Mouse (Mus musculus): ENCODE data around the gene Nomo1. TPM values are rescaled to one million over a fixed set of nuclear protein-coding genes. Genes with fewer than 3 reads are reported as not detected.
A peak's percentile ranks its signal among the peaks of the same experiment; 100 is the strongest.

The Nomo1 gene
- polyA plus RNA-seq, 1 experiment from 2014 or later: 95.7 TPM

GRCm38 (mm10) chr7:46058882-46059281, 25.4 kb downstream of the Nomo1 start:
- no peaks in the 10 kb centered on the region for H3K4me1 ChIP-seq (ENCODE audit: control insufficient read depth, insufficient read depth, low read length)
- H3K4me2 ChIP-seq (ENCODE audit: low read depth, low read length): no peak overlapping the region
- no peak overlapping the region for H3K9ac ChIP-seq (ENCODE audit: low read depth, low read length)
- H3K27me3 ChIP-seq (replicated peaks; ENCODE audit: control insufficient read depth, insufficient read depth, low read length): no peaks in the 10 kb centered on the region
- no peak for ATAC-seq
- H3K4me3 ChIP-seq (ENCODE audit: low read length): no peak overlapping the region
- 95% methylated on average over 11 of the region's 11 CpGs for WGBS
- H3K9me3 ChIP-seq (ENCODE audit: control insufficient read depth, low read length): no peaks in the 10 kb centered on the region
- peaks cover 40% of the 10 kb centered on the region for H3K36me3 ChIP-seq (ENCODE audit: control insufficient read depth, insufficient read depth, low read length)
- no peak overlapping the region for H3K27ac ChIP-seq (ENCODE audit: low read length)

- peaks cover 36% of the 10 kb centered on the region for H3K36me3 ChIP-seq (ENCODE audit: control insufficient read depth, insufficient read depth, low read length)
- WGBS: 92% methylated on average over 8 of the region's 8 CpGs
These were observed 27.2 kb downstream of the Nomo1 start for GRCm38 (mm10) chr7:46060688-46061087.

GRCm38 (mm10) chr7:46061614-46062013, 28.1 kb downstream of the Nomo1 start:
- no peaks in the 10 kb centered on the region for H3K9me3 ChIP-seq (ENCODE audit: control insufficient read depth, low read length)
- no peaks in the 10 kb centered on the region for H3K27me3 ChIP-seq (replicated peaks; ENCODE audit: control insufficient read depth, insufficient read depth, low read length)
- H3K4me2 ChIP-seq (ENCODE audit: low read depth, low read length): no peak overlapping the region
- no peak overlapping the region for H3K4me3 ChIP-seq (ENCODE audit: low read length)
- H3K27ac ChIP-seq (ENCODE audit: low read length): no peak overlapping the region
- H3K9ac ChIP-seq (ENCODE audit: low read depth, low read length): no peak overlapping the region
- 91% methylated on average over 16 of the region's 16 CpGs for WGBS
- H3K36me3 ChIP-seq (ENCODE audit: control insufficient read depth, insufficient read depth, low read length): peaks cover 36% of the 10 kb centered on the region
- no peak for ATAC-seq
- H3K4me1 ChIP-seq (ENCODE audit: control insufficient read depth, insufficient read depth, low read length): no peaks in the 10 kb centered on the region

More at GRCm38 (mm10) chr7:46060688-46061087, 27.2 kb downstream of the Nomo1 start:
- H3K9ac ChIP-seq (ENCODE audit: low read depth, low read length): no peak overlapping the region
- H3K9me3 ChIP-seq (ENCODE audit: control insufficient read depth, low read length): no peaks in the 10 kb centered on the region
- H3K4me3 ChIP-seq (ENCODE audit: low read length): no peak overlapping the region
- no peaks in the 10 kb centered on the region for H3K27me3 ChIP-seq (replicated peaks; ENCODE audit: control insufficient read depth, insufficient read depth, low read length)
- H3K4me1 ChIP-seq (ENCODE audit: control insufficient read depth, insufficient read depth, low read length): no peaks in the 10 kb centered on the region
- H3K27ac ChIP-seq (ENCODE audit: low read length): no peak overlapping the region
- H3K4me2 ChIP-seq (ENCODE audit: low read depth, low read length): no peak overlapping the region
- no peak for ATAC-seq

GRCm38 (mm10) chr7:46063296-46063695, 29.8 kb downstream of the Nomo1 start:
- H3K4me2 ChIP-seq (ENCODE audit: low read depth, low read length): no peak overlapping the region
- no peak overlapping the region for H3K9ac ChIP-seq (ENCODE audit: low read depth, low read length)
- no peaks in the 10 kb centered on the region for H3K4me1 ChIP-seq (ENCODE audit: control insufficient read depth, insufficient read depth, low read length)
- ATAC-seq: no peak
- H3K27me3 ChIP-seq (replicated peaks; ENCODE audit: control insufficient read depth, insufficient read depth, low read length): no peaks in the 10 kb centered on the region
- no peaks in the 10 kb centered on the region for H3K9me3 ChIP-seq (ENCODE audit: control insufficient read depth, low read length)
- peaks cover 30% of the 10 kb centered on the region for H3K36me3 ChIP-seq (ENCODE audit: control insufficient read depth, insufficient read depth, low read length)
- no peak overlapping the region for H3K4me3 ChIP-seq (ENCODE audit: low read length)
- 95% methylated on average over 6 of the region's 6 CpGs for WGBS
- H3K27ac ChIP-seq (ENCODE audit: low read length): no peak overlapping the region

- Histone ChIP-seq H3K4me3 (ENCODE audit: low read length) (no peak overlapping the region), H3K4me1 (ENCODE audit: control insufficient read depth, insufficient read depth, low read length) (no peaks in the 10 kb centered on the region), H3K4me2 (ENCODE audit: low read depth, low read length) (no peak overlapping the region), H3K9ac (ENCODE audit: low read depth, low read length) (no peak overlapping the region), H3K36me3 (ENCODE audit: control insufficient read depth, insufficient read depth, low read length) (peaks cover 34% of the 10 kb centered on the region), H3K27me3 (replicated peaks; ENCODE audit: control insufficient read depth, insufficient read depth, low read length) (no peaks in the 10 kb centered on the region), H3K9me3 (ENCODE audit: control insufficient read depth, low read length) (no peaks in the 10 kb centered on the region), H3K27ac (ENCODE audit: low read length) (no peak overlapping the region)
- 94% methylated on average over 8 of the region's 8 CpGs for WGBS
- ATAC-seq: no peak
These were observed 35.3 kb downstream of the Nomo1 start for GRCm38 (mm10) chr7:46068831-46069230.

- H3K9ac ChIP-seq (ENCODE audit: low read depth, low read length): no peak overlapping the region
- H3K4me1 ChIP-seq (ENCODE audit: control insufficient read depth, insufficient read depth, low read length): no peaks in the 10 kb centered on the region
- no peak overlapping the region for H3K27ac ChIP-seq (ENCODE audit: low read length)
- no peaks in the 10 kb centered on the region for H3K27me3 ChIP-seq (replicated peaks; ENCODE audit: control insufficient read depth, insufficient read depth, low read length)
- peak; percentile 60 for ATAC-seq
- WGBS: 80% methylated on average over 7 of the region's 7 CpGs
- no peak overlapping the region for H3K4me3 ChIP-seq (ENCODE audit: low read length)
- no peaks in the 10 kb centered on the region for H3K9me3 ChIP-seq (ENCODE audit: control insufficient read depth, low read length)
- H3K36me3 ChIP-seq (ENCODE audit: control insufficient read depth, insufficient read depth, low read length): peaks cover 35% of the 10 kb centered on the region
- H3K4me2 ChIP-seq (ENCODE audit: low read depth, low read length): no peak overlapping the region
These were observed 43.3 kb downstream of the Nomo1 start for GRCm38 (mm10) chr7:46076844-46077243.

GRCm38 (mm10) chr7:46077675-46078074, 44.2 kb downstream of the Nomo1 start:
- Histone ChIP-seq H3K4me1 (ENCODE audit: control insufficient read depth, insufficient read depth, low read length) (no peaks in the 10 kb centered on the region), H3K9ac (ENCODE audit: low read depth, low read length) (no peak overlapping the region), H3K27me3 (replicated peaks; ENCODE audit: control insufficient read depth, insufficient read depth, low read length) (no peaks in the 10 kb centered on the region), H3K4me3 (ENCODE audit: low read length) (no peak overlapping the region), H3K9me3 (ENCODE audit: control insufficient read depth, low read length) (no peaks in the 10 kb centered on the region), H3K27ac (ENCODE audit: low read length) (no peak overlapping the region), H3K4me2 (ENCODE audit: low read depth, low read length) (no peak overlapping the region), H3K36me3 (ENCODE audit: control insufficient read depth, insufficient read depth, low read length) (peaks cover 30% of the 10 kb centered on the region)
- ATAC-seq: no peak
- WGBS: 86% methylated on average over 12 of the region's 12 CpGs

GRCm38 (mm10) chr7:46084024-46084423, 50.5 kb downstream of the Nomo1 start:
- no peak for ATAC-seq
- Histone ChIP-seq H3K27ac (ENCODE audit: low read length) (peak overlapping the region; percentile 69; the same call in 1 of the 2 replicates), H3K4me3 (ENCODE audit: low read length) (no peak overlapping the region), H3K27me3 (replicated peaks; ENCODE audit: control insufficient read depth, insufficient read depth, low read length) (no peaks in the 10 kb centered on the region), H3K9ac (ENCODE audit: low read depth, low read length) (no peak overlapping the region), H3K36me3 (ENCODE audit: control insufficient read depth, insufficient read depth, low read length) (peaks cover 13% of the 10 kb centered on the region), H3K4me2 (ENCODE audit: low read depth, low read length) (no peak overlapping the region), H3K9me3 (ENCODE audit: control insufficient read depth, low read length) (no peaks in the 10 kb centered on the region; the same call in 1 of the 2 replicates), H3K4me1 (ENCODE audit: control insufficient read depth, insufficient read depth, low read length) (peaks cover 8% of the 10 kb centered on the region)
- WGBS: 78% methylated on average over 10 of the region's 10 CpGs

GRCm38 (mm10) chr7:46084839-46085513, 51.5 kb downstream of the Nomo1 start:
- H3K4me2 ChIP-seq (ENCODE audit: low read depth, low read length): peak overlapping the region; percentile 19; the same call in 1 of the 2 replicates
- H3K4me1 ChIP-seq (ENCODE audit: control insufficient read depth, insufficient read depth, low read length): peaks cover 8% of the 10 kb centered on the region
- peaks cover 13% of the 10 kb centered on the region for H3K36me3 ChIP-seq (ENCODE audit: control insufficient read depth, insufficient read depth, low read length)
- H3K27ac ChIP-seq (ENCODE audit: low read length): peak overlapping the region; percentile 69
- peak; percentile 93 for ATAC-seq
- H3K9ac ChIP-seq (ENCODE audit: low read depth, low read length): peak overlapping the region; percentile 15
- 48% methylated on average over 16 of the region's 16 CpGs for WGBS
- H3K9me3 ChIP-seq (ENCODE audit: control insufficient read depth, low read length): no peaks in the 10 kb centered on the region; the same call in 1 of the 2 replicates
- no peaks in the 10 kb centered on the region for H3K27me3 ChIP-seq (replicated peaks; ENCODE audit: control insufficient read depth, insufficient read depth, low read length)
- no peak overlapping the region for H3K4me3 ChIP-seq (ENCODE audit: low read length)

GRCm38 (mm10) chr7:46086378-46086777, 52.9 kb downstream of the Nomo1 start:
- Histone ChIP-seq H3K4me3 (ENCODE audit: low read length) (no peak overlapping the region), H3K4me1 (ENCODE audit: control insufficient read depth, insufficient read depth, low read length) (peaks cover 8% of the 10 kb centered on the region), H3K36me3 (ENCODE audit: control insufficient read depth, insufficient read depth, low read length) (peaks cover 9% of the 10 kb centered on the region), H3K27ac (ENCODE audit: low read length) (no peak overlapping the region), H3K27me3 (replicated peaks; ENCODE audit: control insufficient read depth, insufficient read depth, low read length) (no peaks in the 10 kb centered on the region), H3K4me2 (ENCODE audit: low read depth, low read length) (no peak overlapping the region), H3K9me3 (ENCODE audit: control insufficient read depth, low read length) (no peaks in the 10 kb centered on the region; the same call in 1 of the 2 replicates), H3K9ac (ENCODE audit: low read depth, low read length) (no peak overlapping the region)
- 91% methylated on average over 6 of the region's 6 CpGs for WGBS
- ATAC-seq: no peak

Data from intestine, embryonic 16.5 days (tissue).